Mouse (Mus musculus) ES-Bruce4 (cell line): ENCODE results near the gene Ginm1. TPM values are rescaled to one million over a fixed set of nuclear protein-coding genes. Genes with fewer than 3 reads are reported as not detected.

Experiments
- H3K27ac ChIP-seq: 2 replicates; pipeline ENCODE4 v1.5.1; 2012; ENCODE audit warnings: low read length, inconsistent platforms; ENCODE audit not compliant: insufficient read depth
- H3K27me3 ChIP-seq: 2 replicates; pipeline ENCODE4 v1.6.1; 2012; ENCODE audit warnings: mild to moderate bottlenecking, low read length, inconsistent platforms; ENCODE audit not compliant: control insufficient read depth, poor library complexity, insufficient read depth, severe bottlenecking
- H3K36me3 ChIP-seq: 2 replicates; pipeline ENCODE4 v1.6.1; 2012; ENCODE audit warnings: inconsistent platforms, mild to moderate bottlenecking, low read length, moderate library complexity; ENCODE audit not compliant: control insufficient read depth, poor library complexity, insufficient read depth, severe bottlenecking
- H3K4me1 ChIP-seq: one replicate; pipeline ENCODE4 v1.8.1; 2011; ENCODE audit warnings: low read length; ENCODE audit not compliant: control insufficient read depth, insufficient read depth
- H3K4me3 ChIP-seq: 2 replicates; pipeline ENCODE4 v1.5.1; 2011; ENCODE audit warnings: low read depth, mild to moderate bottlenecking, low read length
- H3K9ac ChIP-seq: 2 replicates; pipeline ENCODE4 v1.6.1; 2012; ENCODE audit warnings: low read depth, mild to moderate bottlenecking, inconsistent platforms; ENCODE audit not compliant: poor library complexity, severe bottlenecking
- H3K9me3 ChIP-seq: replicated peaks from 2 replicates; pipeline ENCODE4 v1.6.1; 2012; ENCODE audit warnings: mild to moderate bottlenecking, low read length, inconsistent platforms; ENCODE audit not compliant: control insufficient read depth, poor library complexity, insufficient read depth, severe bottlenecking
- CTCF ChIP-seq: IDR thresholded peaks from one replicate; pipeline ENCODE4 v1.8.1; 2011; ENCODE audit warnings: low read depth, low read length
- EP300 ChIP-seq: IDR thresholded peaks from 2 replicates; pipeline ENCODE4 v1.6.1; 2011; ENCODE audit warnings: low read depth, low read length; ENCODE audit not compliant: insufficient read depth
- POLR2A ChIP-seq: IDR thresholded peaks from one replicate; pipeline ENCODE4 v1.8.1; 2011; ENCODE audit warnings: low read length; ENCODE audit not compliant: insufficient read depth
- polyA plus RNA-seq: library from polyadenylated mRNA; stranded (reverse); fragments of >200 nt; gene quantifications from 2 replicates; pipeline ENCODE4 v1.2.4, GENCODE M21; 2011; ENCODE audit warnings: low read depth; ENCODE audit not compliant: missing spikeins, insufficient read depth, insufficient read length

Ginm1 gene
- polyA plus RNA-seq, 1 experiment = 33.6 TPM

- TF ChIP-seq CTCF = no peak
- TF ChIP-seq POLR2A = no peak
- TF ChIP-seq EP300 = no peak
- no peaks in the 10 kb centered on the region for H3K4me1 ChIP-seq
- H3K9me3 ChIP-seq = no peaks in the 10 kb centered on the region
- H3K4me3 ChIP-seq = no peak overlapping the region
- H3K27ac ChIP-seq = no peak overlapping the region
- peaks cover 47% of the 10 kb centered on the region for H3K36me3 ChIP-seq
- H3K9ac ChIP-seq = no peak overlapping the region
- no peaks in the 10 kb centered on the region for H3K27me3 ChIP-seq
These were observed 8.6 kb upstream of the Ginm1 start for GRCm38 (mm10) chr10:7801258-7801657.

GRCm38 (mm10) chr10:7792254-7792750 lies 322 bp downstream of the Ginm1 start:
- Histone ChIP-seq H3K27me3 (no peaks in the 10 kb centered on the region), H3K4me3 (peak overlapping the region; percentile 96), H3K27ac (no peak overlapping the region), H3K9me3 (no peaks in the 10 kb centered on the region), H3K36me3 (peaks cover 18% of the 10 kb centered on the region), H3K4me1 (no peaks in the 10 kb centered on the region), H3K9ac (peak overlapping the region; percentile 81)
- TF ChIP-seq CTCF (no peak), EP300 (no peak), POLR2A (no peak)

GRCm38 (mm10) chr10:7787319-7787718 lies 5.3 kb downstream of the Ginm1 start:
- H3K27ac ChIP-seq = no peak overlapping the region
- no peaks in the 10 kb centered on the region for H3K4me1 ChIP-seq
- TF ChIP-seq EP300 (no peak), CTCF (no peak), POLR2A (no peak)
- no peak overlapping the region for H3K9ac ChIP-seq
- H3K27me3 ChIP-seq = no peaks in the 10 kb centered on the region
- no peak overlapping the region for H3K4me3 ChIP-seq
- peaks cover 14% of the 10 kb centered on the region for H3K36me3 ChIP-seq
- H3K9me3 ChIP-seq = no peaks in the 10 kb centered on the region

- no peak for TF ChIP-seq POLR2A
- TF ChIP-seq EP300 = no peak
- no peak for TF ChIP-seq CTCF
- Histone ChIP-seq H3K9me3 (no peaks in the 10 kb centered on the region), H3K36me3 (no peaks in the 10 kb centered on the region), H3K27ac (no peak overlapping the region), H3K9ac (peak overlapping the region; percentile 93), H3K4me3 (peak overlapping the region; percentile 35), H3K4me1 (no peaks in the 10 kb centered on the region), H3K27me3 (no peaks in the 10 kb centered on the region)
These were observed 11.4 kb downstream of the Ginm1 start for GRCm38 (mm10) chr10:7781214-7781613.

- H3K9ac ChIP-seq = peak overlapping the region; percentile 93
- no peaks in the 10 kb centered on the region for H3K9me3 ChIP-seq
- H3K27ac ChIP-seq = no peak overlapping the region
- no peaks in the 10 kb centered on the region for H3K4me1 ChIP-seq
- no peaks in the 10 kb centered on the region for H3K27me3 ChIP-seq
- no peak for TF ChIP-seq EP300
- peak; percentile 26 for TF ChIP-seq POLR2A
- H3K36me3 ChIP-seq = 0 out of 2 replicates have a peak, but pooled peaks cover 1% of the 10 kb centered on the region
- H3K4me3 ChIP-seq = peak overlapping the region; percentile 82
These were observed 12.1 kb downstream of the Ginm1 start for GRCm38 (mm10) chr10:7780238-7781176.

- Histone ChIP-seq H3K36me3 (0 out of 2 replicates have a peak, but pooled peaks cover 3% of the 10 kb centered on the region), H3K4me1 (no peaks in the 10 kb centered on the region), H3K9me3 (no peaks in the 10 kb centered on the region), H3K27ac (no peak overlapping the region), H3K4me3 (peak overlapping the region; percentile 82), H3K9ac (peak overlapping the region; percentile 93), H3K27me3 (no peaks in the 10 kb centered on the region)
- TF ChIP-seq CTCF (no peak), EP300 (no peak), POLR2A (no peak)
These were observed 12.8 kb downstream of the Ginm1 start for GRCm38 (mm10) chr10:7779751-7780237.
